Mouse (Mus musculus) adrenal gland, adult 18-20 months (tissue): ENCODE measurements at regions not wholly inside any gene's neighbourhood (a gene's known extent, or its start where the extent isn't known, plus 50 kb on each side); places are given as distances from the start of the nearest gene placed in this dataset.

Experiments
- DNase-seq, 2 experiments: peaks; one replicate each; pipeline ENCODE4 v3.0.0; 2021 to 2022; ENCODE audit warnings: low spot score in 2 of 2

- DNase-seq, result no peak
These were observed 318.7 kb downstream of the Setd4 start for GRCm38 (mm10) chr16:93285191-93285590.

GRCm38 (mm10) chr16:93281715-93282114 is 322.1 kb downstream of the Setd4 start:
- DNase-seq, result no peak

GRCm38 (mm10) chr16:93272636-93273035 is 331.2 kb downstream of the Setd4 start:
- DNase-seq, result no peak

- DNase-seq, result no peak
These were observed 331.7 kb downstream of the Setd4 start for GRCm38 (mm10) chr16:93272146-93272545.

GRCm38 (mm10) chr16:93264061-93264585 is 339.7 kb downstream of the Setd4 start:
- DNase-seq, result no peak

- DNase-seq, result no peak
These were observed 340.6 kb downstream of the Setd4 start for GRCm38 (mm10) chr16:93263141-93263815.

- no peak for DNase-seq
These were observed 357.0 kb downstream of the Setd4 start for GRCm38 (mm10) chr16:93246825-93247224.

GRCm38 (mm10) chr16:93245738-93246137 is 358.1 kb downstream of the Setd4 start:
- DNase-seq, result no peak

GRCm38 (mm10) chr16:93238898-93239297 is 365.0 kb downstream of the Setd4 start:
- DNase-seq, result no peak

GRCm38 (mm10) chr16:93238326-93238725 is 365.5 kb downstream of the Setd4 start:
- DNase-seq, result no peak

GRCm38 (mm10) chr16:93225644-93226043 is 378.2 kb downstream of the Setd4 start:
- no peak for DNase-seq

- no peak for DNase-seq
These were observed 378.7 kb downstream of the Setd4 start for GRCm38 (mm10) chr16:93225196-93225595.

- DNase-seq, result no peak
These were observed 384.1 kb downstream of the Setd4 start for GRCm38 (mm10) chr16:93219731-93220130.

- no peak for DNase-seq
These were observed 385.5 kb downstream of the Setd4 start for GRCm38 (mm10) chr16:93218402-93218801.

GRCm38 (mm10) chr16:93217600-93218226 is 386.1 kb downstream of the Setd4 start:
- no peak for DNase-seq

GRCm38 (mm10) chr16:93215630-93216029 is 388.2 kb downstream of the Setd4 start:
- DNase-seq, result no peak

- no peak for DNase-seq
These were observed 387.7 kb upstream of the Runx1 start for GRCm38 (mm10) chr16:93213618-93214017.

GRCm38 (mm10) chr16:93207675-93208074 is 381.7 kb upstream of the Runx1 start:
- DNase-seq, result no peak

- DNase-seq, result no peak
These were observed 381.3 kb upstream of the Runx1 start for GRCm38 (mm10) chr16:93207217-93207616.

GRCm38 (mm10) chr16:93206325-93206724 is 380.4 kb upstream of the Runx1 start:
- DNase-seq, result no peak

GRCm38 (mm10) chr16:93204601-93205000 is 378.7 kb upstream of the Runx1 start:
- no peak for DNase-seq

- no peak for DNase-seq
These were observed 376.6 kb upstream of the Runx1 start for GRCm38 (mm10) chr16:93202591-93202990.

- DNase-seq, result no peak
These were observed 371.4 kb upstream of the Runx1 start for GRCm38 (mm10) chr16:93197300-93197699.
